Mouse (Mus musculus): Measurements from ENCODE around the gene Ttll12.

DNA sequence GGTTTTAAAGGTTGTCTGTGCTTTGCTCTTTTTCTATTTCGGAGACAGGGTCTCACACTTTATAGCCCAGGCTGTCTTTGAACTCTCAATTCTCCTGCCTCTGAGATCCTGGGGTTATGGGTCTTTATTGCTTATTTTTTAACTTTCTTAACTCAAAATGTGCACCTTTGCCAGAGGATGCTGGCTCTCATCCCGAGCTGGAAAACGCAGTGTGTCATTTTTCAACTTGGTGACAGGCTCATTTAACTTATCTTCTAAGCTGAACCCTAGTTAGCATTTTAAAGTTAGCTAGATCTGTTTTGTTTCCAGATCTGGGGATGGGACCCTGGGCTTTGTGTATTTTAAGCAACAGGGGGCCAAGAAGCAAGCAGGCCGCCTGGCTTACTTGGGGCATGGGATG, 66.1 kb downstream of the Ttll12 start:
- no peak for TF ChIP-seq GATA1 (IDR thresholded peaks at IDR 0.05; ENCODE audit: low read length)
- no peak for TF ChIP-seq TAL1 (IDR thresholded peaks at IDR 0.05; ENCODE audit: low read length)
